Mouse (Mus musculus) heart, adult 2 months (tissue): ENCODE data around the gene Pigv.

Source experiments
- CTCF ChIP-seq: fragments of 200-600 bp; IDR thresholded peaks from 2 replicates; pipeline ENCODE4 v1.8.1; 2022; ENCODE audit warnings: antibody characterized with exemption, mild to moderate bottlenecking, moderate library complexity
- POLR2A ChIP-seq: fragments of 200-500 bp; IDR thresholded peaks from 2 replicates; pipeline ENCODE4 v1.6.1; 2011; ENCODE audit warnings: mild to moderate bottlenecking, low read depth, low read length, control low read depth; ENCODE audit not compliant: insufficient read depth

GRCm38 (mm10) chr4:133688417-133689067 lies 16.1 kb upstream of the Pigv start:
- TF ChIP-seq CTCF (no peak), POLR2A (no peak)
